Mouse (Mus musculus) liver, embryonic 14.5 days (tissue): ENCODE results near the gene Krt84.
A peak's percentile ranks its signal among the peaks of the same experiment; 100 is the strongest.

Experiments used
- CTCF ChIP-seq: IDR thresholded peaks from 2 replicates; pipeline ENCODE4 v1.5.1; 2016; ENCODE audit warnings: antibody characterized with exemption, low read depth, control low read depth
- EP300 ChIP-seq: IDR thresholded peaks from 2 replicates; pipeline ENCODE4 v1.6.1; 2016; ENCODE audit warnings: antibody characterized with exemption, low read depth

DNA sequence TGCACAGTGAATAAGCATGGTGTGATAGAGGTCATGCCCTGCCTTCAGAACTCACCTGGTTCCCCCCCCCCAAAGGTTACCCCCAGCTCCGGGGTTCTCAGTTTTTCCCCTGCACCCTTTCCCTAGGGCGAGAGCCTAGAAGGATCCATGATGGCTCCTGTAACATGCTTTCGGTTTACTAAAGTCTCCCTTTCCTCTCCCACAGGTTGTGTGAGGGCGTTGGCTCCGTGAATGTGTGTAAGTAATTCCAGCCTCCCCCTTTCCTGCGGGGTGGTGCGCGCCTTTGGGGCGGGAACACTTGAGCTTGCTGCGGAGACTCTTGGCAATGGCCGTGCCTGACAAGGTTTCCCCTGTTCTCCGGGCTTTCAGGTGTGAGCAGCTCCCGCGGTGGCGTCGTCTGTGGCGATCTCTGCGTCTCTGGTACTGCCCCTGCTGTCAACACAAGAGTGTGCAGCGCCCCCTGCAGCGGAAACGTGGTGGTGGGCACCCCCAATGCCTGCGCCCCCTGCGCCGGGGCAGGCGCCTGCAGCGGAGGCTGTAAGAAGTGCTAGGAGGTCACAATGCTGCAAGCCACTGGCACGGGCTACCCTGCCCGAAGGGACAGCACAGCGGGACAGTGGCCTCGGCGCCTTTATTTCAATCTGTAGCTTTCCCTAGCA is 53.5 kb downstream of the Krt84 start:
- peak; percentile 49; the same call in 1 of the 2 replicates for TF ChIP-seq CTCF
- no peak for TF ChIP-seq EP300
